Mouse (Mus musculus): ENCODE data around the gene Iqcc. TPM values are rescaled to one million over a fixed set of nuclear protein-coding genes. Genes with fewer than 3 reads are reported as not detected.

Gene Iqcc
- polyA plus RNA-seq, 1 experiment: 24.7 TPM

DNA sequence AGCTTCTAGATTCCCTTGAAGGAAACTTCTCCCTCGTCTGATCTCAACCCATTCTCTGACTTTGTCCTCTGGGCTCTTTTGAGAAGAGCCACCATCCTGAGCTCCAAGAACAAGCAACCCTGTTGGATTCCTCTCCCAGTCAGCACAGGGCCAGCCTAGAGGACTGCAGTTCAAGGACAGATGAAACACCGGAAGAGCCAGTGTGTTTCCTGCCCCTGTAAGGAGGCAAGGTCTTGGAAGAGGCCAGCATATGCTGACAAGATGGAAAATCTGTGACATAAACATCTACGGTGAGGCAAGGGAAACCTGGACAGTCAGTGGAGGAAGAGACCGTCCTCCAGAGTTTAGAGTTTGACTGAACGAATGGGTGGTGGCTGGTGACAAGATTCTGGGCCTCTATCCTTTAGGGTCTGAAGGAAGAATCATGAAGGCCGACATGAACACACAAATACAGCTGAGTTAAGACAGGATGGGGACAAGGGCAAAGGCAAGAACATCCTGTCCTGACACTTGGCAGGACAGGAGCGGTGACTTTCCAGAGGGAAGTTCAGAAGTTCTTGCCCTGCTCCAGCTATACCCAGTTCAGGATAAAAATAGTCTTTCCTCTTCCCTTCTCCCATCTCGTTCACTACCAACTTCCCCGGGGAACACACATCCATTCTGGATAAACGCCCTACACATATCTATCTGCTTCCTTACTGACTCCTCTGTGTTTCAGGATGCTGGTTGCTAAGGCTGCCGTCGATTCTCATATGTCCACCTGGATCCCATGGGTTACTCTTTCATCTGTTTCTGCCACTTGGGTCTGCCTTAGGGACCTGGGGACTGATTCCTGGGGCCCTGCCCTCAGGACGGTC, 46.4 kb downstream of the Iqcc start:
- peaks cover 2% of the 10 kb centered on the region for H3K4me1 ChIP-seq (ENCODE audit: control insufficient read depth, insufficient read depth, low read length)
- TF ChIP-seq POLR2A (IDR thresholded peaks at IDR 0.05; ENCODE audit: insufficient read depth, low read length): no peak
- TF ChIP-seq EP300 (IDR thresholded peaks at IDR 0.05; ENCODE audit: insufficient read depth, low read depth, low read length): no peak
- no peak for TF ChIP-seq CTCF (IDR thresholded peaks at IDR 0.05; ENCODE audit: low read depth, low read length)
- H3K36me3 ChIP-seq (ENCODE audit: control insufficient read depth, insufficient read depth, low read length, poor library complexity, severe bottlenecking): no peaks in the 10 kb centered on the region
- no peak overlapping the region for H3K9ac ChIP-seq (ENCODE audit: low read depth, poor library complexity, severe bottlenecking)
- no peak overlapping the region for H3K27ac ChIP-seq (ENCODE audit: insufficient read depth, low read length)
- no peaks in the 10 kb centered on the region for H3K27me3 ChIP-seq (ENCODE audit: control insufficient read depth, insufficient read depth, low read length, poor library complexity, severe bottlenecking)
- H3K4me3 ChIP-seq (ENCODE audit: low read depth, low read length): no peak overlapping the region
- no peaks in the 10 kb centered on the region for H3K9me3 ChIP-seq (replicated peaks; ENCODE audit: control insufficient read depth, insufficient read depth, low read length, poor library complexity, severe bottlenecking)

DNA sequence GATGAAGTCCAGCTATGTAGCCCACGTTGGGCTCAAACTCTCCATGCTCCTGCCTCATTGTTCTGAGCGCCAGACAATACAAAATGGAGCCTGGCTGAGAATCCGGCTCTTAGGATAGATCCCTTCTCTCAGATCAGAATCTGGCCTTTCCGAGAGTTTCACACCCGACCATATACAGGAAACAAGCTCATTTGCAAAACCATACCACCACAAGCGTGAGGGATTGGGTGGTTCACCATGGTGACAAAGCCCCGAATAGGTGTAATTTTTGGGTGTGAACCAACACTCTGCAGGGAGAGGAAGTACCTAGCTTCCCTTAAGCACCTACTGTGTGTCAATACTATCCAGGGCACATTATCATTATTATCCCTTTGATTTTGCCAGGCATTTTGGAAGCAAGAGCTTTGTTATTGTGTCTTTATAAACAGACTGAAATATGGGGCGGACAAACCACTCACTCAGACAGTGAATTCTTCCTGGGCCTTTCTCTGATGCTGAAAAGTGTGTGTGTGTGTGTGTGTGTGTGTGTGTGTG, 47.3 kb downstream of the Iqcc start:
- H3K9ac ChIP-seq (ENCODE audit: low read depth, poor library complexity, severe bottlenecking): no peak overlapping the region

DNA sequence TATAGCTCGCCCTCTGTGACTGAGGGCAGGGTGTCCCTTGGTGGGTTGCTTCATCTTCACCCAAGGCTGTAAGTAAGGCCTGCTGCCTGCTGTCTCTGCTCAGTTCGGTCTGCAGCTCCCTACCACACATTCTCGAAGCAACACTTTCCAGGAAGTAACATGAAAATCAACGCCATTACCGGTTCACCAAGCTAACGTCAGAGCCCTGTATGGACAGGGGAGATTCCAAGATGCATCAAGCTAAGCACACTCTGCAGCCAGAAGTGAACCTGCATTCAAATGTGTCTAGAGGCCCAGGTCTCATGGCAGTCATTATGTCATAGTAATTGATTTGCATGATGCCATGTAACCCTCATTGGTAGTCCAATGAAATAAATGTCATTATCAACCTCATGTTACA, 48.9 kb downstream of the Iqcc start:
- no peak overlapping the region for H3K4me3 ChIP-seq (ENCODE audit: low read depth, low read length)
- H3K9me3 ChIP-seq (replicated peaks; ENCODE audit: control insufficient read depth, insufficient read depth, low read length, poor library complexity, severe bottlenecking): no peaks in the 10 kb centered on the region
- no peak overlapping the region for H3K27ac ChIP-seq (ENCODE audit: insufficient read depth, low read length)
- H3K36me3 ChIP-seq (ENCODE audit: control insufficient read depth, insufficient read depth, low read length, poor library complexity, severe bottlenecking): no peaks in the 10 kb centered on the region
- H3K9ac ChIP-seq (ENCODE audit: low read depth, poor library complexity, severe bottlenecking): no peak overlapping the region
- TF ChIP-seq EP300 (IDR thresholded peaks at IDR 0.05; ENCODE audit: insufficient read depth, low read depth, low read length) (no peak), POLR2A (IDR thresholded peaks at IDR 0.05; ENCODE audit: insufficient read depth, low read length) (no peak), CTCF (IDR thresholded peaks at IDR 0.05; ENCODE audit: low read depth, low read length) (no peak)
- H3K4me1 ChIP-seq (ENCODE audit: control insufficient read depth, insufficient read depth, low read length): peaks cover 2% of the 10 kb centered on the region
- H3K27me3 ChIP-seq (ENCODE audit: control insufficient read depth, insufficient read depth, low read length, poor library complexity, severe bottlenecking): no peaks in the 10 kb centered on the region

More for the DNA sequence above, 47.3 kb downstream of the Iqcc start:
- no peak for TF ChIP-seq EP300 (IDR thresholded peaks at IDR 0.05; ENCODE audit: insufficient read depth, low read depth, low read length)
- no peak for TF ChIP-seq POLR2A (IDR thresholded peaks at IDR 0.05; ENCODE audit: insufficient read depth, low read length)
- no peak for TF ChIP-seq CTCF (IDR thresholded peaks at IDR 0.05; ENCODE audit: low read depth, low read length)
- H3K9me3 ChIP-seq (replicated peaks; ENCODE audit: control insufficient read depth, insufficient read depth, low read length, poor library complexity, severe bottlenecking): no peaks in the 10 kb centered on the region
- H3K36me3 ChIP-seq (ENCODE audit: control insufficient read depth, insufficient read depth, low read length, poor library complexity, severe bottlenecking): no peaks in the 10 kb centered on the region
- peaks cover 2% of the 10 kb centered on the region for H3K4me1 ChIP-seq (ENCODE audit: control insufficient read depth, insufficient read depth, low read length)
- H3K27me3 ChIP-seq (ENCODE audit: control insufficient read depth, insufficient read depth, low read length, poor library complexity, severe bottlenecking): no peaks in the 10 kb centered on the region
- no peak overlapping the region for H3K27ac ChIP-seq (ENCODE audit: insufficient read depth, low read length)
- no peak overlapping the region for H3K4me3 ChIP-seq (ENCODE audit: low read depth, low read length)

DNA sequence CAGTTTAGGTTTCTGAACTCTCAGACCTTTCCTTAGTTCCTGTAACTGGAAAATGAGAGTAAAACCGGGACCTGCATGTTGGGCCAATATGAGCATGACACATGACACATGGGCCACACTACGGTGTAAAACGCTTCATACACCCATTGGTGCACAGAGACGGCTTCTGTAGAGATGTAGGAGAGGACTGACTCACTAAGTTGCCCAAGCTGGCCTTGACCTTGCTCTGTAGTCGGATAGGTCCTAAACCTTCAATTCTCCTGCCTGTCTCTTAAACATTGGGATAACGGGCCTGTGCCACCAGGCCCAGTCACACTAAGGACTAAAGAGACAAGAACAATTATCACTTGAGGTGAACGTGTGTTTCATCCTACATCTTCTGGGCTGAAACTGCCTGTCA, 50.5 kb downstream of the Iqcc start:
- Histone ChIP-seq H3K4me1 (ENCODE audit: control insufficient read depth, insufficient read depth, low read length) (peaks cover 2% of the 10 kb centered on the region), H3K36me3 (ENCODE audit: control insufficient read depth, insufficient read depth, low read length, poor library complexity, severe bottlenecking) (no peaks in the 10 kb centered on the region), H3K27me3 (ENCODE audit: control insufficient read depth, insufficient read depth, low read length, poor library complexity, severe bottlenecking) (no peaks in the 10 kb centered on the region), H3K4me3 (ENCODE audit: low read depth, low read length) (no peak overlapping the region), H3K9me3 (replicated peaks; ENCODE audit: control insufficient read depth, insufficient read depth, low read length, poor library complexity, severe bottlenecking) (no peaks in the 10 kb centered on the region), H3K9ac (ENCODE audit: low read depth, poor library complexity, severe bottlenecking) (no peak overlapping the region), H3K27ac (ENCODE audit: insufficient read depth, low read length) (no peak overlapping the region)
- no peak for TF ChIP-seq EP300 (IDR thresholded peaks at IDR 0.05; ENCODE audit: insufficient read depth, low read depth, low read length)
- no peak for TF ChIP-seq POLR2A (IDR thresholded peaks at IDR 0.05; ENCODE audit: insufficient read depth, low read length)
- no peak for TF ChIP-seq CTCF (IDR thresholded peaks at IDR 0.05; ENCODE audit: low read depth, low read length)

DNA sequence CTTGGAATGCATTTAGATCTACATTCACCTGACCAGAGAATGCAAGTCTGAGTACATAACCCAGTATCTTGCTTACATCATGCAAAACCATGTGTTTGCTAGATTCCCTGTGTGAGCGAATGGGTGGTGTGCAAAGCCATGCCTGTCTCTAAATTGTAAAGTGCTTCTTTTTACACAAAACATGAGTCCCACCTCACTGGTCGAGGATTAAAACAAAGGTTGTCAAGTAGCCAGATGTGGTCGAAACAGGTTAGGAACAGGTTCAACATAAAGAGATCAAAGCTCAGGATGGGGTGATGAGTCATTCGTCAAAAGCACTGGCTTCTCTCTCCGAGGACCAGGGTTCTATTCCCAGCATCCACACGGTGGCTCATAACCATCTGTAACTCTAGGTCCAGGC, 53.8 kb downstream of the Iqcc start:
- no peak overlapping the region for H3K27ac ChIP-seq (ENCODE audit: insufficient read depth, low read length)
- H3K9me3 ChIP-seq (replicated peaks; ENCODE audit: control insufficient read depth, insufficient read depth, low read length, poor library complexity, severe bottlenecking): no peaks in the 10 kb centered on the region
- H3K4me3 ChIP-seq (ENCODE audit: low read depth, low read length): no peak overlapping the region
- H3K36me3 ChIP-seq (ENCODE audit: control insufficient read depth, insufficient read depth, low read length, poor library complexity, severe bottlenecking): no peaks in the 10 kb centered on the region
- no peaks in the 10 kb centered on the region for H3K4me1 ChIP-seq (ENCODE audit: control insufficient read depth, insufficient read depth, low read length)
- H3K9ac ChIP-seq (ENCODE audit: low read depth, poor library complexity, severe bottlenecking): no peak overlapping the region
- no peaks in the 10 kb centered on the region for H3K27me3 ChIP-seq (ENCODE audit: control insufficient read depth, insufficient read depth, low read length, poor library complexity, severe bottlenecking)
- TF ChIP-seq CTCF (IDR thresholded peaks at IDR 0.05; ENCODE audit: low read depth, low read length): no peak
- no peak for TF ChIP-seq POLR2A (IDR thresholded peaks at IDR 0.05; ENCODE audit: insufficient read depth, low read length)
- TF ChIP-seq EP300 (IDR thresholded peaks at IDR 0.05; ENCODE audit: insufficient read depth, low read depth, low read length): no peak

Other genes starting within 250 kb of the Iqcc start
- 20.7 and 21.1 TPM in 2 replicates for gene Zbtb8a, start 241.0 kb downstream of the Iqcc start, polyA plus RNA-seq (2011; ENCODE audit: insufficient read depth, insufficient read length, low read depth, missing spikeins)
- 4.2 and 4.8 TPM in 2 replicates for gene Zbtb8b, start 178.2 kb downstream of the Iqcc start, polyA plus RNA-seq (2011; ENCODE audit: insufficient read depth, insufficient read length, low read depth, missing spikeins)
- 31.6 and 36.4 TPM in 2 replicates for gene Bsdc1, start 157.5 kb downstream of the Iqcc start, polyA plus RNA-seq (2011; ENCODE audit: insufficient read depth, insufficient read length, low read depth, missing spikeins)
- not detected in 2 replicates for gene Tssk3, start 128.1 kb downstream of the Iqcc start, polyA plus RNA-seq (2011; ENCODE audit: insufficient read depth, insufficient read length, low read depth, missing spikeins)
- not detected in 2 replicates for gene Fam229a, start 127.9 kb downstream of the Iqcc start, polyA plus RNA-seq (2011; ENCODE audit: insufficient read depth, insufficient read length, low read depth, missing spikeins)
- gene Marcksl1, start 105.5 kb downstream of the Iqcc start, polyA plus RNA-seq (2011; ENCODE audit: insufficient read depth, insufficient read length, low read depth, missing spikeins): 379 and 434 TPM in 2 replicates
- gene Hdac1, start 76.4 kb downstream of the Iqcc start, polyA plus RNA-seq (2011; ENCODE audit: insufficient read depth, insufficient read length, low read depth, missing spikeins): 301 and 304 TPM in 2 replicates
- 18.7 and 20.1 TPM in 2 replicates for gene Lck, start 45.5 kb downstream of the Iqcc start, polyA plus RNA-seq (2011; ENCODE audit: insufficient read depth, insufficient read length, low read depth, missing spikeins)
- not detected in 2 replicates for gene Fam167b, start 40.5 kb downstream of the Iqcc start, polyA plus RNA-seq (2011; ENCODE audit: insufficient read depth, insufficient read length, low read depth, missing spikeins)
- gene Eif3i, start 18.5 kb downstream of the Iqcc start, polyA plus RNA-seq (2011; ENCODE audit: insufficient read depth, insufficient read length, low read depth, missing spikeins): 252 and 266 TPM in 2 replicates
- 86.6 and 94.0 TPM in 2 replicates for gene Tmem234, start 18.4 kb downstream of the Iqcc start, polyA plus RNA-seq (2011; ENCODE audit: insufficient read depth, insufficient read length, low read depth, missing spikeins)
- gene Dcdc2b, start 4.8 kb downstream of the Iqcc start, polyA plus RNA-seq (2011; ENCODE audit: insufficient read depth, insufficient read length, low read depth, missing spikeins): 2.2 and 3.0 TPM in 2 replicates
- gene Ccdc28b, start 4.8 kb upstream of the Iqcc start, polyA plus RNA-seq (2011; ENCODE audit: insufficient read depth, insufficient read length, low read depth, missing spikeins): 7.4 and 8.7 TPM in 2 replicates
- gene Txlna, start 22.0 kb upstream of the Iqcc start, polyA plus RNA-seq (2011; ENCODE audit: insufficient read depth, insufficient read length, low read depth, missing spikeins): 42.3 and 44.5 TPM in 2 replicates
- 107 and 130 TPM in 2 replicates for gene Kpna6, start 53.7 kb upstream of the Iqcc start, polyA plus RNA-seq (2011; ENCODE audit: insufficient read depth, insufficient read length, low read depth, missing spikeins)
- 14.8 and 16.1 TPM in 2 replicates for gene Tmem39b, start 77.7 kb upstream of the Iqcc start, polyA plus RNA-seq (2011; ENCODE audit: insufficient read depth, insufficient read length, low read depth, missing spikeins)
- 179 and 182 TPM in 2 replicates for gene Khdrbs1, start 123.2 kb upstream of the Iqcc start, polyA plus RNA-seq (2011; ENCODE audit: insufficient read depth, insufficient read length, low read depth, missing spikeins)
- 407 and 414 TPM in 2 replicates for gene Ptp4a2, start 192.1 kb upstream of the Iqcc start, polyA plus RNA-seq (2011; ENCODE audit: insufficient read depth, insufficient read length, low read depth, missing spikeins)

Data from ES-Bruce4 (cell line).